In the genomic region with DNA sequence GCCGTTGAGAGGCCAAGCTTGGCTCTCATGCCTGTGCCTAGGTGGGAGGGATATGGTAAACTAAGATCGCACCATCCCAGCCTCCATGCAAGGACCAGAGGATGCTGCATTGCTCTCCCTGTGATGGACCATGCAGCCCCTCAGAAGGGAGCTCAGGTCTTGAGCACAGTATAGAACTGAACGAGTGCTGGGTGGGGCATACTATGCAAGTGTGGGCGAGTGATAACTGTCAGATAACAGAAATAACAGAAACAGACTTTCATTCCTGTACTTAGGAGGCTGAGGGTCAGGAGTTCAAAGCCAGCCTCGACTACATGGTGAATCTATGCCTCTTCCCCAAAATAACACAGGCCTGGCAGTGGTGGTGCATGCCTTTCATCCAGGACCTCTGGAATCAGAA, we compare ENCODE assay signal across 24 mouse cellular contexts. TPM values are rescaled to one million over a fixed set of nuclear protein-coding genes. Genes with fewer than 3 reads are reported as not detected.
"Had no signal": no experiment of that assay in that cellular context is flagged by ENCODE, and none has a peak within 500 bp of the region (broad histone marks: within the 10 kb centered on the region; RNA-seq: fewer than 3 reads in every experiment).

No protein-coding gene starts in this region.

- H3K27me3 ChIP-seq: heart, embryonic 13.5 days; heart, embryonic 15.5 days; intestine, embryonic 15.5 days had no signal

- H3K9me3 ChIP-seq: heart, embryonic 13.5 days; heart, embryonic 15.5 days; hindbrain, embryonic 10.5 days; hindbrain, embryonic 12.5 days; intestine, embryonic 15.5 days; limb, embryonic 10.5 days; limb, embryonic 12.5 days had no signal

- DNase-seq: gastrocnemius, postnatal 25 days; heart, adult 2 months; heart, postnatal 14 days; heart, postnatal 4 days; kidney, adult 18-20 months; kidney, adult 8-10 months; kidney, postnatal 10 days; kidney, postnatal 25 days; kidney, postnatal 4 days had no signal

- H3K27ac ChIP-seq: heart, adult 2 months; heart, embryonic 13.5 days; heart, embryonic 15.5 days; hindbrain, embryonic 10.5 days; hindbrain, embryonic 12.5 days; hindbrain, embryonic 14.5 days; intestine, embryonic 15.5 days; layer of hippocampus, adult 2 months; left cerebral cortex, adult 2 months; limb, embryonic 10.5 days; limb, embryonic 12.5 days had no signal

- H3K4me2 ChIP-seq: heart, embryonic 11.5 days; heart, embryonic 13.5 days; heart, embryonic 15.5 days; hindbrain, embryonic 12.5 days; hindbrain, embryonic 14.5 days; intestine, embryonic 15.5 days; limb, embryonic 12.5 days had no signal

- H3K4me3 ChIP-seq: heart, adult 2 months; heart, embryonic 13.5 days; heart, embryonic 15.5 days; hindbrain, embryonic 10.5 days; hindbrain, embryonic 12.5 days; intestine, embryonic 15.5 days; layer of hippocampus, adult 2 months; left cerebral cortex, adult 2 months; limb, embryonic 10.5 days; limb, embryonic 12.5 days had no signal

- ATAC-seq: hindbrain, embryonic 16.5 days; inflammation-experienced regulatory T-cells, adult 6 months; intestine, embryonic 15.5 days; intestine, postnatal 0 days had no signal

- H3K9ac ChIP-seq: heart, embryonic 13.5 days; heart, embryonic 15.5 days; hindbrain, embryonic 12.5 days; hindbrain, embryonic 14.5 days; intestine, embryonic 15.5 days; limb, embryonic 12.5 days had no signal

- H3K36me3 ChIP-seq: heart, embryonic 13.5 days; heart, embryonic 15.5 days; hindbrain, embryonic 12.5 days; intestine, embryonic 15.5 days; limb, embryonic 10.5 days; limb, embryonic 12.5 days had no signal

RNA-seq across cellular contexts. Expression of gene Rilpl1, which starts 3.8 kb away (rescaled TPM):
- total RNA-seq: granulocyte monocyte progenitor cell, adult 5-6 weeks had no signal
